Mouse (Mus musculus) CD4-positive, CD25-positive, alpha-beta regulatory T cell, adult 2 months (primary cell): ENCODE results near the gene Fuz.

Source experiments
- DNase-seq: peaks from one replicate; pipeline ENCODE4 v3.0.0-alpha.2; 2012; ENCODE audit warnings: low read depth, low spot score

Fuz gene

DNA sequence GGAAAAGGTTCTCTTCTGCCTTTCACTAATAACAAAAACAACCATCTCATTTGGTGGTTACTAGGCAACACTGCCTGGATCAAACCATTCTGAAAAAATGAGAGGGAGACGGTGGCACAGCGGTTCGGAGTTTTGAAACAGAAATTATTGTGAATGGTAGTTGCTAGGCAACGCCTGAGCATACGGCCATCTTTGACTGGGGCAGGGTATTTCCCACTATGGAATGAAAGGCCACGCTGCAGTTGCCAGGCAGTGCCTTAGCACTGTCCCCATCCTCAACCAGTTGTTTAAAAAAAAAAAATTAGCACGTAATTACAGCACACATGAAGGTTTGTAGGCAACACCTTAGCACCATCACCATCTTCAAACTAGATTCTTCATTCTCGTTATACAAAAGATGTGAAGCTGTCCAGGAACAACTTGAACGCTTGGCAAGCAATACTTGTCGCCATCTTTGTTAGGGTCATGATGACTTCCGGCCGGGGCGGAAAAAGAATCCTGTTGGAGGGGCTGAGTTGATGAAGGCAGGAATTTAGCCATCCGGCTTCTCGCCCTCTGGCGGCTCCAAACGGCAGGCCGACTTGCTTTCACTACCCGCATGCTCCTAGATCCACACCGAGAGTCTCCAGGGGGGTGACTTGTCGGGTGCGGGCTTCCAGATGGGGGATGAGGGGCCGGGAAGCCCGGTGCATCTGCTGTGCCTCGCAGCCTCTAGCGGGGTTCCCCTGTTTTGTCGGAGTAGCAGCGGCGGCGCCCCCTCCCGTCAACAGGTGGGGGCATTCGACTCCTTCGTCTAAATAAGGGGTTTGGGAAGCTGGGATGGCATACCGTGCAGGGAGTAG, at the start of gene Fuz:
Gene Fuz (plus strand): TSS at position 487 of the 842 bp plus-strand sequence.
- peak; percentile 95 for DNase-seq

DNA sequence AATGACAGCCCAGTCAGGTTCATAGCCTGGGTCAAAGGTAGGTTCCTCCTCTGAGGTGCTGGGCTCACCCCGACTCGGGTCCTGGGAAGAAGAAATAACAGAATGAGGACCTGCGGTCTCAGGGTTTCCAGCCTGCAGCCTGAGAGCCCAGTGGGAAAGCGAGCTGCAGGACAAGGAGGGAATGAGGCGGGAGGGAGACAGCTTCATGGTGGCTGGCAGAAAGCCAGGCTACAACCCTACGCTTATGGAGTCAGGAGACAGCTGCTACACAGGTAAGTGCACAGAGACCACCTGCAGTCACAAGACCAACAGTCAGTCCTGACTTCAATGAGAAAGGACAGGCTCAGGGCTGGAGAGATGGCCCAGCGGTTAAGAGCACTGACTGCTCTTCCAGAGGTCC, 49.1 kb upstream of the Fuz start:
- DNase-seq: no peak

DNA sequence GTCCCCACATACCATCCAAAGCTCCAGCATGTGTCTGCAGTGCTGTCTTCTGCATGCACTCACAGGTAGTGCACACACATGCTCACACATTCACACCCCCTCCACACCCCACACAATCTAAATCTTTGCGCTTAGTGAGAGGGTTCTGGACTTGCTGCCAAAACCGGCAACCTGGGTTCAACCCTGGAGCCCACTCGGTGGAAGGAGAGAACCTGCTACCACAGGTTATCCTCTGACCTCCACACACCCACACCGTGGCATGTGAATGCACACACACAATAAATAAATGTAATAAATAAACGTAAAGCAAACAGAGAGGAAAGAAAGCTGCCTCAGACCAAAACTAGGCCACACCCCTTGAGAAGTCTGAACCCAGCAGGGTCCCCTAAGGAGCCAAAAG, 48.1 kb upstream of the Fuz start:
- DNase-seq: no peak

DNA sequence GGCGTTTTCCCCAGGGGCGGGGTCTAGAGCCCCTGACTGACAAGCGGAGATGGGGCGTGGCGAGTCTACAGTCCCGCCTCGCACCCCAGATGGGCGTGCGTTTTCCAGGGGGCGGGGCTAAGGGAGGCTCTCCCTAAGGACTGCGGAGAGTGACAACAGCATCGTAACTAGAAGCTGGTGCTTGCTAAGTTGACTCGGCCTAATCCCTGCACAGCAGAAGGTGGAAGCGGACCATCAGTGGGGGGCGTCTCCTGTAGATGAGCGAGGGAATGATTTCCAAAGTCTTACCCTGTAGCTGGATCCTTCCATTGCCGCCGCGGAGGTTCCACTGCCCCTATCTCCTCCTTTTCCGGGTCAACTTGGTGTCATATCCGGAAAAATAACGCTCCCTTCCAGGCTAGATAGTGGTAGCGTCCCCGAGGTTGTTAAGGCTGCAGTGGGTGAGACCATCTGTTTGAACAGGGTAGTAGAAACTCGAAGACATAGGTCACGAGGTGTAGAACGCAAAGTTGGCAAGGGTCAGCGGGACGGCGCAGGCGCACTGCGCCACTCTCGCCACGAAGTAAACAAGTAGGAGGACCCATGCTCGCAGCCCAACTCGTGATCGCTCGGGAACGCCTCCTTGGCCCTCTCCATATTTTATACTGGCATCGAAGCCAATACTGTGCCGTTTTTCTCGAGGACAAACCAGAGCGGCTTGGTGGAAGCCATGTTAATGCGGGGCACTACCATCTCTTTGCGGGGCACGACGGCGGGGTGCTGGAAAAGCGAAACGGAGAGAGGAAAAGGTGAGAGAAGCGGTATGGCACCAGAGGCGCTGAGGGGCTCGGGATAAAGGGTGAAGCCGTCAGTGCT, 47.1 kb upstream of the Fuz start, which contains the start of the genes Akt1s1 and Tbc1d17:
Gene Akt1s1 (plus strand): TSS at position 431 of the 855 bp plus-strand sequence.
Gene Tbc1d17 (minus strand): TSS at position 519 of the 855 bp plus-strand sequence.
- DNase-seq: peak; percentile 100

DNA sequence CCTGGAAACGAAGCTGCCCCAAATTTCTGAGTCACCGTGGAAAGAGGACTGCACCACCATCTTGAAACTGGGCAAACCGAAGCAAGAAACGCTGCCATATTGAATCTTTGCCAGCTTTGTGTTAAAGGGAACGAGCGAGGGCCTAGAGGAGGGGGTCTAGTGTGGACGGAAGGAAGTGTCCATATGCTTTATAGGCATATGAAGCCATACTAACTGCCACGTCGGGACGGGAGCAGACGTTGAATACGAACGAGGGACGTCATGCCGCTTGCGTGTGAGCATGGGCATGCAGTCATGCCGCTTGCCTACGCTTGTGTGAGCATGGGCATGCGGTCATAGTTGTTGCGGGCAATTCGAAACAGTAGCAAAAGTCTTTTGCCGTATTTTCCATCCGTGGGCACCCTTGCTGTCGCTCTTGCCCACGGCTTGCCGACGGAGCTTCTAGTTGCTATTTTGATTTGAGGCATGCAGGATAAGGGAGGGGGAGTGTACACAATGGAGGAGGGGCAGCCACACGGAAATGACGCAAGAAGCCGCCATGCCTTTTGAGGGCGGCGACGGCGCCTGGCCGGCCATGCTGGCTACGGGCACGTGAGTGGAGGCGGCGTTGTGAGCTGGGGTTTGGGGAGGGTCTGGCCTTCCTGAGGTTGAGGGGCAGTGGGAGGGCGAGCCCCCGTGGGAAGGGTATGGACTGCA, 46.3 kb upstream of the Fuz start:
- peak; percentile 95 for DNase-seq

DNA sequence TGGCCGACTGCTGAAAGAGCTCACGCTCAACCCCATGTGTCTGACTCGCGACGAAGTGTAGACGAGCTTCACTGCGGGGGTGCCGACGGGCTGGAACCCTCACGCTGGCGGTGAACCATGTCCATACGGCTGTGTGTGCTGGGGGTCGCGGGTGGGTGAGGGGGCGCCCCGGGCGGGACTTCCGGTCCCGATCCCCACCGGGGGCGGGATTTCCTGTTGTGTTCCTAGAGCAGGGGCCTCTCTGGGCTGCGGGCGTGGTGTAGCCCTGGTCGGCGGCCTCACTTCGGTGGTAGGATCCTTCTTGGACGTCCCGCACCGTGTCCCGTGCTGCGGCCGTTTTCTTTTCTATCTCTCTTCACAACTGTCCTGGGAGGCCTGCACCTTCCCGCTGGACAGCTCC, 45.7 kb upstream of the Fuz start:
- DNase-seq: peak; percentile 78

DNA sequence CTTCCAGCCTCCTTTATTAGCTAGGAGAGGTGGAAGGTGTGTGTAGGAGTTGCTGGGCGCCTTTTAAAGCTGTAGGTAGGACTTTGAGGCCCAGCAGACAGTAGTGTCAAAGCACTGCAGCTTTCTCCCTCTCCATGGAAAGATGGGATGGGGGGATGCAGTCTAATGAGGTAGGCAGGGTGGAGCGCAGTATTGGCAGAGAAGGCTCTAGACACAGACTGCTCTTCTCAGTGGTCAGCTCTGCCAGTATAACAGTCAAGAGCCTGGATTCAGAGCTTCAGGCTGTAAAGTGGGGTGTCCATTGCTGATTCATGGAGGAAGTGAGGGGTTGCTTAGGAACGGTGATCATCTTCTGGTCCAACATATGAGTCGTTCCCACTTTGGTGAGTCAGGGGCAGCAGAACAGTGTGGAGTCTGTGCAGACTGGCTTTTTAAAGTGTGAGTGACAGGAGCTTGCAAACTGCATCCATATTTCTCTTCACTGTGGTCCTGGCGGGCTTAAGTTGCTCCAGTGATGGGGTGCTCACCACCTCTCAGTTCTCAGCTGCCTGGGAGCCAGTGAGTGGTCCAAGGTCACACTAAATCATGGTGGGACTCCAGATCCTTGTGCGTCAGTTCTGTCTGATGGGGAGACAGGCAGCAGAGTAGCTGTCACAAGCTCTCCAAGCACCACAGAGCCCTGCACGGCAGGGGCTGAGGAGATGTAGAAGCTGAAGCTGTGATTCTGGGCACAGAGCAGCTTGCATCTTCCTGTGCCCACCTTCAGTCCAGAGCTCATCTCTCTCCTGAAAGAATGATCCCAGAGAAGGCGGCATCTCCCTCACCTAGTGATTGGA, 44.9 kb upstream of the Fuz start:
- DNase-seq: no peak

DNA sequence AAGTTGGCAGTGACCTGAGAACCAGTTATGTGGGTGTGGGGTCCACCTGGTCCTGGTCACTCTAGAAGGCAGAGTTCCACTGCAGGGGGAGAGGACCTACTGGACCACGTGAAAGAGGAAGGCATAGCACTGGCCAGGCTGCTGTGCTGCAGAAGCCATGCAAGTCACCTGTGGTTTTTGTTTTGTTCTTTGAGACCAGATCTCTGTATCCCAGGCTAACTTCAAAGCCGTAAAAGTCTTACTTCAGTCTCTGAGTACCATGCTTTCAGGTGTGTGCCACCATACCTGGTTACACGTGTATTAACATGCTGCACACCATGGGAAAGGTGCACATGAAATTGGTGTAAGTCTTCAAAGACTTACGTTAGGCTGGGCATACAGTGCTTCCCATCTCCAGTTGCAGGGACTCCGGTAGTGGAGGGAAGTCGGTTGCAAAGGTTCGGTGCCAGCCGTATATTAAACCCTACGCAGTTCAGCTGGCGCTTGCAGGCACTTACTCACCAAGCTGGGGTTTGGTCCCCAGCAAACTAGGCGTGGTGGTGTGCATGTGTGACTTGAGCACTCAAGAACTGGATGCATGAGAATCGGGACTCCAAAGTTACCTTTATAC, 44.1 kb upstream of the Fuz start:
- DNase-seq: no peak

DNA sequence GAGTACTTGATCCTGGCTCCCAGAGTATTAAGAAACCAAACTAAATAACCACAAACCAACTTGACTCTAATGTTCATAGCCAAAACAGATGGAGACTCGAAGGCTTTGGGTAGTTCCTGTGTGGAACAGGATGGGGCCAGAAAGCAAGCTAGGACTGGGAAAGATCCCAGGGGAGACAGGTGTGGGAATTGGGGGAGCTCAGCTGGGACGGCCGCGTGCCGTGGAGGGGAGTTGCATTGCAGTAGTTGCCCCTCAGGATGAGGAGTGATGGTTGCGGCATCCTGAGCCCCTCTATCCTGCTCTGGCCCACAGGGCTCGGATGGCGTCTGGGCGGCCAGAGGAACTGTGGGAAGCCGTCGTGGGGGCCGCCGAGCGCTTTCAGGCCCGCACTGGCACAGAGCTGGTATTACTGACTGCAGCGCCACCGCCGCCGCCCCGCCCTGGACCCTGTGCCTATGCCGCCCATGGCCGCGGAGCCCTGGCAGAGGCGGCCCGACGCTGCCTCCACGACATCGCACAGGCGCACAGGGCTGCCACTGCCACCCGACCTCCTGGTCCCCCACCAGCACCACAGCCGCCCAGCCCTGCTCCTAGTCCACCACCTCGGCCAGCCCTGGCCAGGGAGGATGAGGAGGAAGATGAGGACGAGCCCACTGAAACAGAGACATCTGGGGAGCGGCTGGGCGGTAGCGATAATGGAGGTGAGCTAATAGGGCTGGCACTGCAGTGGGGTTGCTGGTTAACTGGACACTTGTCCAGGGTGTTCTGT, 43.4 kb upstream of the Fuz start:
- DNase-seq: peak; percentile 3

DNA sequence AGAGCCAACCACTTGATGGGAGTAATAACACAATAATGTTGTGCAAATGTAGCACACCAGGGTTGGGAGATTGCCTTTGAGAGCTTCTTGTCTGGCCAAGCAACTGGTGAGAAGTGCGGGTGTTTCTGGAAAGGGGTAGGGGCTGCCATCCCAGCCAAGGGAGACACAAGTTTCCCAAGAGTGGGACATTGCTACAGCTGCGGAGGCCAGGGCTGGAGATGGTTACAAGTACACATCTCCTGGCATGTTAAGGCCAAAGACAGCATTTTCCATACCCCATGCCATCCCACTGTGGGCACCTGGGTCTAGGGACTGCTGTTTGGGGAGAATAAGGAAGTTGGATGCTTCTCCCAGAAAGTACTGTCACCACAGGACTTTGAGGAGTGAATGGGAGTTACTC, 42.8 kb upstream of the Fuz start:
- no peak for DNase-seq

DNA sequence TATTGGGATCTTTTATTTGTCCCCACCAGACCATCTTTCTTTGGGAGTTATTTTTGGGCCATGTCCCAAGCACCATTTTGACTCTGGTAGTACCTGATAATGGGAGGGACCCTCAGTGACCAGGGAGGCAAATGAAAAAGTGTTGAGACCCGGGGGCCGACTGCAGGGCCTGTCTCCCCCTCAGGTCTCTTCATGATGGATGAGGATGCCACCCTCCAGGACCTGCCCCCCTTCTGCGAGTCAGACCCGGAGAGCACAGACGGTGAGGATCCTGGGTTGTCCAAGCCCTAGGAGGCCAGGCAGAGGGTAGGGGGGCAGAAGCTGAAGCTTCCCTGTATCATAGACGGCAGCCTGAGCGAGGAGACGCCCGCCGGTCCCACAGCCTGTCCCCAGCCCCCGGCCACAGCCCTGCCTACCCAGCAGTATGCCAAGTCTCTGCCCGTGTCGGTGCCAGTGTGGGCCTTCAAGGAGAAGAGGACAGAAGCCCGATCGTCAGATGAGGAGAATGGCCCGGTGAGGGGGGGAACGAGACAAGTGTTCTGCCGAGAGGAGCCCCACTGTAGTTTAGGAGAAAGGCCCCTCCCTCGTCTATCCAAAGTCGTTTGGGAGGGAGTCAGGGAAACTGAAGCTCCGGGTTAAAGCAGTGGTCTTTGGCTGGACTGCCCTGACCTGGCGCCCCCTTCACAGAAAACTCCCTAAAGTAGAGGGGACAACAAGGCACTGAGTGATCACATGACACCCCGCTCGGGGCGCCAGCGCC, 42.1 kb upstream of the Fuz start:
- no peak for DNase-seq

DNA sequence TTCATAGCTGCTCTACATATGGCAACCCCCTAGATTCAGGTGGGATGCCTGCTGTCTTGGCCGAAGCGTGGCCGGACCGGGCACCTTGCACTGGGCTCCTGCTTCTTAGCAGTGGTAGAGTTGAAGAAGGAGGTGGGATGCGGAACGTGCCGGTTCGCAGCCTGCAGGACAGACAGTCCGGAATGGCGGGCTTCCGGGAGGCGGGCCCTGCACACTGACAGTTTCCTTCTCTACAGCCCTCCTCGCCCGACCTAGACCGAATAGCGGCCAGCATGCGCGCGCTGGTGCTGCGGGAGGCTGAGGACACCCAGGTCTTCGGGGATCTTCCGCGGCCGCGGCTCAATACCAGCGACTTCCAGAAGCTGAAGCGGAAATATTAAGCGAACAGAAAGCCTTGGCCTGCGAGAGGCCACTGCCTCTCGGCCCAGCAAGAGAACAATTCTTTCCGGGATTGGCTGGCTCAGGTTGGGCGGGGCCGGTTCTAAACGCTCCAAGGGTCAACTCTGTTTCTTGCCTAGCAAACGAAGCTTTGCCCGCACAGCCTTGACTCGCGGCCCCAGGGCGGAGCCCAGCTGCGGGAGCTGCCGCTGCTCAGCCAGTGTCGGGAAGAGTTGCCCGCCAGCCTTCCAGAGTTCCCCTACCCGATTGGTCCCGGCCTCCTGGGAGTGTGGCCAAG, 41.4 kb upstream of the Fuz start:
- DNase-seq: peak; percentile 81

DNA sequence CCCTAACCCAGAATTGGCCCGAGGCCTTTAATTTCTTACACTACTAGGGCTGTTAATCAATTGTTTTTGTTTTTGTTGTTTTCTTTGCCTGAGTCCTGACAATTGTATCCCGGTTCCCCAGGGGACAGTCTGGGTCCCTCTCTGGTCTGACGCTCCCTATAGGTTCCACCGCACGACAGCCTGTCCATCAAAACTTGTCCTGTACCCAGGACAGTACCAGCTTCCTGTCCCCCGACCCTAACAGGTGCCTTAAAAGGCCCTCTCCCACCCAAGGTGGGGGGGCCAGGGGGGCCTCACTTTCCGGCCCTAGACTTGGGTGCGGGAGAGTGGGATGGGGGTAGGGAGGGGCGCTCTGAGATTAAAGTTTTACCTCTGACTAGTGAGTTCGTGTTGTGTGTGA, 40.8 kb upstream of the Fuz start:
- no peak for DNase-seq

DNA sequence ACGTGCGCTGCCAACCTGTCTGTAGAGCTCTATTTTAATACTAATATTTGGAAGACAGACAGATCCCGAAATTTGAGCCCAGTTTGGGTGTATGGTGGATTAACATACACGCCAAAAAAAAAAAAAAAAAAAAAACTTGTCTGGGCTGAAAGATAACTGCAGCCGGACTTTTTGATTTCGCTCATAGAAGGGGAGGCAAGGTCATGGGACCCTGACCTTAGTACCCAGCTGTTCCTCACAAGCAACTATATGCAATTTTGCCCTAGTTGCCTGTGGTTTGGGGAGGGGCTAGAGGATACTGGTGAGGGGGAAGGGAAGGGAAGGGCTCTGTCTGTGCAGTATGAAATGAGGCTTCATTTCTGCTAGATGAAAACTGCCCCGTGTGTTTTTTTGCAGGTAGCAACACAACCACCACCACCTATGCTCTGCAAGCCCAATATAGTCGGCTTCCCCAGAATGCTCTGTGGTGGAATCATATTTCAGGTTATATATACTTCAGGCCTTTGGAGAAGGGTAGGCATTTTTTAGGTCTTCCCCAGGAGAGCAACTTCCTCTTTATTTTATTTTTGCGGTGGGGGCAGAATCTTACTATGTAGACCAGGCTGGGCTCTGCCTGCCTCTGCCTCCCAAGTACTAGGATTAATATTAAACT, 39.5 kb upstream of the Fuz start:
- DNase-seq: no peak

DNA sequence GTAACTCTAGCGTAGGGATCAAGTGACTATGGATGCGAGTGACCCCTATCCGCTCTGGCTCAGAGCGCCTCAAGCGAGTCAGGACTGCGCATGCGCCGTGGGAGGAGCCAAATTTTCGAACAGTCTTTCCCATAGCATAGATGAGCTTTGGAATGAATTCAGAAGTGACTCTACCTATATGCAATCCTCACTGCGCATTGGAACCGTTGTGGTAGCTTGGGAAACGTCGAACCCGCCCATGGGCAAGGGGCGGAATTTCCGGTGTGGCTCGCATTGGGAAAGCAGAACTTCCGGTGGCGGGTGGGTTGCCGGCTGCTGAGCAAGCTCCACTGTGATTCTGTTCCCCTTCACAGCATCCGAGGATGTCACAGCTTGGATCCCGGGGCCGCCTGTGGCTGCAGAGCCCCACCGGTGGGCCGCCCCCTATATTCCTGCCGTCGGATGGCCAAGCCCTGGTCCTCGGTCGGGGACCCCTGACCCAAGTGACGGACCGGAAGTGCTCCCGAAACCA, 38.8 kb upstream of the Fuz start, which contains the start of gene Pnkp:
Gene Pnkp (plus strand): TSS at position 98 of the 511 bp plus-strand sequence.
- peak; percentile 89 for DNase-seq

DNA sequence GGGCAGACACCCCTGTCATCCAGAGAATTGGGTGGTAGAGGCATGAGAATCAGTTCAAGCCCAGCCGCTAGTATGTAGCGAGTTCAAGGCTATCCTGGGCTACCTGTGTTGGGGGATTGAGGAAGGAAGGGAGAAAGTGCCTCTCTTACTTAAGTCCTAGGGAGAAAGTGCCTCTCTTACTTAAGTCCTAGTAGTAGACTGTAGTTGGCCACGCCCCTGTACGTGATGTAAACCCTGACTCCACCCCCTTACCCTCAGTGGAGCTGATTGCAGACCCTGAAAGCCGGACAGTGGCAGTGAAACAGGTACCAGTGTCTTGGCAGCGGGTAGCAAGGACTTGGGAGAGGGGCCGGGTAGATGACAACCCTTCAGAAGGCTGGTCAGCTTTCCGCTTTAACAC, 38.0 kb upstream of the Fuz start:
- peak; percentile 64 for DNase-seq

DNA sequence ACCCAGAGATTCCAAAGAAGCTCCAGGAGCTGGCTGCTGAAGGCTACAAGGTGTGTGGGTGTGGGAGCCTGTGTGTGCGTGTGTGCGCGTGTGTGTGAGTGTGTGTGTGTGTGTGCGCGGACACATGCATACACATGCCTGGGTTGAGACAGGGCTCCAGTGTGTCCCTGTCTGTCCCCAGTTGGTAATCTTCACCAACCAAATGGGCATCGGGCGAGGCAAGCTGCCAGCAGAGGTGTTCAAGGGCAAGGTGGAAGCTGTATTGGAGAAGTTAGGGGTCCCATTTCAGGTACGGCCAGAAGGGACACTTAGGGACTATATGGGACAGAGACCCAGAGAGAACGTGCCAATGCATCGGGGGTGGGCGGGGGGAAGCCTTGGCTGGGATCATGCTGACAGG, 36.0 kb upstream of the Fuz start:
- no peak for DNase-seq
